Mouse (Mus musculus) forebrain, embryonic 12.5 days (tissue): ENCODE measurements around the gene Dscam. TPM values are rescaled to one million over a fixed set of nuclear protein-coding genes. Genes with fewer than 3 reads are reported as not detected.
A peak's percentile ranks its signal among the peaks of the same experiment; 100 is the strongest.

ENCODE experiments used
- ATAC-seq: fragments of 200-750 bp; cut with Nextera tagmentation; 2 replicates; pipeline ENCODE4 v1.8.0; 2017; ENCODE audit warnings: moderate TSS enrichment; ENCODE audit not compliant: low FRiP score
- H3K27ac ChIP-seq: fragments of 300-500 bp; sonication (generic); 2 replicates; pipeline ENCODE4 v1.5.1; 2016; ENCODE audit warnings: mild to moderate bottlenecking
- H3K27me3 ChIP-seq: fragments of 300-500 bp; sonication (generic); 2 replicates; pipeline ENCODE4 v1.6.1; 2016; ENCODE audit warnings: mild to moderate bottlenecking
- H3K36me3 ChIP-seq: fragments of 300-500 bp; sonication (generic); replicated peaks from 2 replicates; pipeline ENCODE4 v1.6.1; 2016; ENCODE audit warnings: mild to moderate bottlenecking
- H3K4me1 ChIP-seq: fragments of 300-500 bp; sonication (generic); 2 replicates; pipeline ENCODE4 v1.6.1; 2016
- H3K4me2 ChIP-seq: fragments of 300-500 bp; sonication (generic); 2 replicates; pipeline ENCODE4 v1.6.1; 2016; ENCODE audit warnings: mild to moderate bottlenecking, moderate library complexity
- H3K4me3 ChIP-seq: fragments of 300-500 bp; sonication (generic); replicated peaks from 2 replicates; pipeline ENCODE4 v1.5.1; 2016; ENCODE audit warnings: mild to moderate bottlenecking
- H3K9ac ChIP-seq: fragments of 300-500 bp; sonication (generic); 2 replicates; pipeline ENCODE4 v1.6.1; 2016; ENCODE audit warnings: mild to moderate bottlenecking
- H3K9me3 ChIP-seq: fragments of 300-500 bp; sonication (generic); 2 replicates; pipeline ENCODE4 v1.6.1; 2016
- WGBS: fragments of 180-500 bp; shearing (Covaris S2); methylation state at CpG from one replicate; pipeline ENCODE4 v1.1.7; 2016; 5-methylcytosine and 5-hydroxymethylcytosine counted together
- polyA plus RNA-seq: library from polyadenylated mRNA; unstranded; fragments of >200 nt; fragmentation: Nextera tagmentation; extraction: Ambion mirVana; gene quantifications from 2 replicates; pipeline ENCODE4 v1.2.1, GENCODE M21; 2016

The Dscam gene
- polyA plus RNA-seq = 2.3 and 2.6 TPM in 2 replicates

DNA sequence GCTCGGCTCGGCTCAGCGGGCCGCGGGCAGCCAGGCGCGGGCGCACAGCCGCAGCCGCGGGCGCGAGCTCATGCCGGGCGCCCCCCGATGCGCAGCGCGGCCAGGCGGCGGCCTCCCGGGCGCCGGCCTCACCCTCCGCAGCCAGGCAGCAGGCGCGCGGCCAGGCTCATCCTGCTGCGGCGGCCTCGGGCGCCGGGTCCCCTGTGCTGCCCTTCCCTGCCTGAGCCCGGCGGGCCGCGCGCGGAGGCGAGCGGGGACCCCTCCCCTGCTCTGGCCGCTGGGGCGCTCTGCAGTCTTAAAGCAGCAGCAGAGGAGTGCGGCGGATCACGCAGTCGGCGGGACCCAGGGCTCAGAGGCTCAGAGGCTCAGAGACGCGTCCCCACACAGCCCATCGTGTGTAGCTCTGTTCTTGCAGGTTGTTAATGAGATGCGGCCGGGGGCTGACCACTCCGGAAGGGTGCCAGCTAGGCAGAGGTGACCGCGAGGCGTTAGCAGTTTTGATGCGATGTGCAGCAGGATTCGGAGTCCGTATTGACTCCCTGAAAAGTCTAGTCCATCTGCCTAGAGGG is at the start of gene Dscam:
Gene Dscam (minus strand): TSS at position 240 of the 569 bp plus-strand sequence.
- Histone ChIP-seq H3K4me2 (peak within 1 kb of the TSS; percentile 92), H3K27me3 (peaks cover 62% of the 10 kb centered on the region), H3K9ac (peak within 1 kb of the TSS; percentile 68), H3K4me3 (peak within 1 kb of the TSS; percentile 62), H3K27ac (peak within 1 kb of the TSS; percentile 63), H3K9me3 (no peaks in the 10 kb centered on the region), H3K36me3 (no peaks in the 10 kb centered on the region), H3K4me1 (peaks cover 17% of the 10 kb centered on the region)
- peak; percentile 69 for ATAC-seq
- 0% methylated on average over 40 of the region's 60 CpGs for WGBS

DNA sequence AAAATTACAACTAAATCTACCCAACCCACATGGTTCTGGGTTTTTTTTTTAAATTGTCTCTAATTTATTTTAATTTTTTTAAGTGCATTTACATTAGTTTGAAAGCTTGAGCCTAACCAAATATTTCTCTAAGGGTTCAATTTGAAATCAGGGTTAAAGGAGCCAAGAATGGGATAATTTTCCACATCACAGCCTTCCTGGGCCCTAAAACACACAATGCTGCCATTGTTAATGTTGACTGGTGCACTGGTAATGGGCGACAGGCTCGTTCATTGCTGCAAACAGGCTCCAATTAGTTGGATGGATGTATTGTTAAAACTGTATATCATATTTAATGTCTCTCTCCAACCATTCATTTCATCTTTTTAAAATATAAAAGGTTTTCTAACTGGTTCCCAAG is 48.8 kb upstream of the Dscam start:
- 31% methylated on average over 2 of the region's 2 CpGs for WGBS
- no peak overlapping the region for H3K9ac ChIP-seq
- H3K9me3 ChIP-seq = 0 out of 2 replicates have a peak, but pooled peaks cover 2% of the 10 kb centered on the region
- H3K36me3 ChIP-seq = no peaks in the 10 kb centered on the region
- no peak overlapping the region for H3K4me2 ChIP-seq
- H3K4me1 ChIP-seq = no peaks in the 10 kb centered on the region
- H3K27me3 ChIP-seq = no peaks in the 10 kb centered on the region
- H3K27ac ChIP-seq = no peak overlapping the region
- no peak for ATAC-seq
- no peak overlapping the region for H3K4me3 ChIP-seq

DNA sequence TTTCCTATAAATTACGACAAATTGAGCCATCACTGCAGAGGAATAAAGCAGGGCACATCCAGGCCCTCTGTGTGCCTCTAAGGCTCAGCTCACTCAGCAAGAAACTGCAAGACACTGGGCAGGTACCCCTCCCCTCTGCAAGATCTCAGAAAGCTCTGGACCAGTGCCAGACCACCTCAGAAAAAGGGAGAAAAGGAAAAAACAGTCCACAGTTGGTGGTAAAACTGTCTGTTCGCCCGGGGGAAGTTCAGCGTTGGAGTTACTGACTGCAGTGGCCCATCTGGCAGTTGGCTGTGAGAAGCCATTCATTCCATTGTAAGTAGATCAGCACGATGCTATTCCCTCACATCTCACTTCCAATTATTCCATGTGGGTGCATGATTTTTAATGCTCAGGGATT is 39.4 kb upstream of the Dscam start:
- Histone ChIP-seq H3K27me3 (no peaks in the 10 kb centered on the region), H3K9ac (no peak overlapping the region), H3K4me3 (no peak overlapping the region), H3K4me1 (peaks cover 5% of the 10 kb centered on the region; the same call in 1 of the 2 replicates), H3K4me2 (no peak overlapping the region), H3K27ac (no peak overlapping the region), H3K36me3 (no peaks in the 10 kb centered on the region), H3K9me3 (no peaks in the 10 kb centered on the region)
- 40% methylated on average over 5 of the region's 5 CpGs for WGBS
- ATAC-seq = no peak

DNA sequence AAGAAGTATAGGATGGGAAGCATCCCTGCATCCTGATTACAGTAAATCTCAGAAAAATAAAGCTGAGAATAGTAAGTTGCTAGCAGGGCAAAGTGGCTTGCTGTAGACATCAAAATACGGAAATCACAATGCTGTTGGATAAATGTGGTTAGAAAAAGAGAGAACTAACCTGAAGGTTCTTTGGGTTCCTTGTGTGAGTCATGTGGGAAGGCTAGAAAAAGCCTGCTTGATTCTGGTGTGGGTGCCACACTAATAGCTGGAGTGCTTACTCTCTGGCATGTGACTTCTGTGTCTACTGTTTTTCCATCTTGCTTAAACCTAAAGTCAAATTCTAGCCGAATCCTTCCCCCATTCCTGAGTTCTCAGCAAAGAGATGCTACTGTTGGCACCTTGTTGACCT is 37.7 kb upstream of the Dscam start:
- no peaks in the 10 kb centered on the region for H3K27me3 ChIP-seq
- WGBS = 82% methylated on average over 2 of the region's 2 CpGs
- ATAC-seq = no peak
- H3K4me1 ChIP-seq = peaks cover 5% of the 10 kb centered on the region; the same call in 1 of the 2 replicates
- H3K9me3 ChIP-seq = no peaks in the 10 kb centered on the region
- no peak overlapping the region for H3K9ac ChIP-seq
- H3K27ac ChIP-seq = no peak overlapping the region
- H3K4me2 ChIP-seq = no peak overlapping the region
- no peak overlapping the region for H3K4me3 ChIP-seq
- H3K36me3 ChIP-seq = no peaks in the 10 kb centered on the region

DNA sequence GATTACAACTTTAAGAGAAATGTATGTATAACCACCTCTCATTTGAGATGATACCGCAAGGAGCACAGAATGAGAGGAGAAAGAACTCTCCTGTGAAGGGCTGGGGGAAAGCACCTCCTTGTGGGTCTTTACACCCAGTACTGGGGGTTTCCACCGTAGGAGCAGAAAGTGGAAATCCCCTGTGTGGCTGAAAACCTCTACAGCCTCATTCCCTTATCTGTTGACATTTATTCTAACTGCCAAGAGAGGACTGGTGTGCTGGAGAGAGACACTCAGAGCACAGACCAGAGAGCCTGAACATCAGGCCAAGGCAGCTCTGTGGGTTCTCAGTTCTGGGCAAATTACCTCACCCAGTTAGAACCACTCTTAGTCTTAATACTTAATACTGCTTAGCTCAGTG is 33.5 kb upstream of the Dscam start:
- H3K4me2 ChIP-seq = no peak overlapping the region
- no peaks in the 10 kb centered on the region for H3K27me3 ChIP-seq
- no peak for ATAC-seq
- H3K9ac ChIP-seq = no peak overlapping the region
- H3K4me1 ChIP-seq = no peaks in the 10 kb centered on the region
- 92% methylated on average over 2 of the region's 2 CpGs for WGBS
- H3K36me3 ChIP-seq = no peaks in the 10 kb centered on the region
- no peaks in the 10 kb centered on the region for H3K9me3 ChIP-seq
- H3K4me3 ChIP-seq = no peak overlapping the region
- no peak overlapping the region for H3K27ac ChIP-seq

DNA sequence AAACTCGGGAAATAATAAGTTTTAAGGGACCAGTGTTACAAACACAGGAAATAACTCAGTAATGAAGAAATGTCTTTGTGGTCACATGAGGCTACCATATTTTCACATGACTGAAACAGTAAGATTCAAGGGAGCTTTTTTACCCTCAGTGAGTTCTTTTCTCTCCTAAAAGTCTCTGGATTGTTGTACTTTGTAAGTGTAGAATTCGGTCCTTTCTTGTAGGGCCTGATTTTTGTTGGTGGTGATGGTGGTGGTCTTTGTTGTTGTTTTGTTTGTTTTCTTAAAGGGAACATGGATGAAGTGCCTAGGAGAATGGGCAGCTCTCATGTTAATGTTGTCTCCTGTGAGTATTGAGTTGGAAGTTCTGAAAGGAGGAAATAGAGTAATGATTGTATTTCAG is 33.0 kb upstream of the Dscam start:
- Histone ChIP-seq H3K9ac (no peak overlapping the region), H3K9me3 (no peaks in the 10 kb centered on the region), H3K4me1 (no peaks in the 10 kb centered on the region), H3K36me3 (no peaks in the 10 kb centered on the region), H3K27me3 (no peaks in the 10 kb centered on the region), H3K4me2 (no peak overlapping the region), H3K4me3 (no peak overlapping the region), H3K27ac (no peak overlapping the region)
- no peak for ATAC-seq
- 89% methylated on average over 2 of the region's 2 CpGs for WGBS

DNA sequence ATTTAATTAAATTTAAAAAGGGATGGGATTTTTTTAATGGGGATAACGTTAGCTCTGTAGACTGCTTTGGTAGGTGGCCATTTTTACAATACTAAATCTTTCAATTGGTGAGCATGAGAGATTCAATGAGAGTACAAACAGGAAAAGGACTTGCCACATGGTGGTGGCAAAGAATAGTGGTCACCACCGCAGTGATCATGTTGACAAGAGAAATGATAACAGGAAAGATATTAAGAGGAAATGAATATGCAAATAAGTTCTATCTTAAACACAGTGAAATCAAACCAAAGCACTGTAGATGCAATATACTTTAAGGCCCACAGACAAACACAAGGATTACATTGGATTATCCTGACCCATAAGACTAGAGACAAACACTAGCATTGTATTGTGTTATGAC is 24.1 kb upstream of the Dscam start:
- H3K4me3 ChIP-seq = no peak overlapping the region
- 66% methylated on average over 2 of the region's 2 CpGs for WGBS

DNA sequence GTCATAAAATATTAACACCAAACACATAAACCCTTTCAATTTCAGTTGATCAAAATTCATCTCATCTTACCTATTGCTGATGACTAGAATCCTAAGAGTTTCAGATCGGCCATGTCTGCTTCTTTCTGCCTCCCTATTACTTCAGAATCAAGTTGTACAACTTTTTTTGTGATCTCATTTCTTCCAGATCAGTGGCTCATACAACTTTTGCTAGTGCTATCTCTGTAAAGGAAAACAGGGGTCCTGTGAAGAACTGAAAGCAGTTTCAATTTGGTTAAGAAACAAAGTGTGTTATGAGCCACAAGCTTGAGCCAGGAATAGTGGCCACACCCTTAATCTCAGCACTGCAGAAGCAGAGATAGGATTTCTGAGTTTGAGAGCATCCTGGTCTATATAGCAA is 23.6 kb upstream of the Dscam start:
- Histone ChIP-seq H3K27ac (no peak overlapping the region), H3K9me3 (no peaks in the 10 kb centered on the region), H3K9ac (no peak overlapping the region), H3K27me3 (no peaks in the 10 kb centered on the region), H3K4me2 (no peak overlapping the region), H3K36me3 (no peaks in the 10 kb centered on the region), H3K4me1 (no peaks in the 10 kb centered on the region), H3K4me3 (no peak overlapping the region)
- no peak for ATAC-seq
- 80% methylated on average over 1 of the region's 1 CpGs for WGBS

More for the DNA sequence above, 24.1 kb upstream of the Dscam start:
- no peaks in the 10 kb centered on the region for H3K36me3 ChIP-seq
- H3K9me3 ChIP-seq = no peaks in the 10 kb centered on the region
- no peak overlapping the region for H3K27ac ChIP-seq
- H3K9ac ChIP-seq = no peak overlapping the region
- no peak for ATAC-seq
- no peaks in the 10 kb centered on the region for H3K27me3 ChIP-seq
- no peak overlapping the region for H3K4me2 ChIP-seq
- H3K4me1 ChIP-seq = no peaks in the 10 kb centered on the region

DNA sequence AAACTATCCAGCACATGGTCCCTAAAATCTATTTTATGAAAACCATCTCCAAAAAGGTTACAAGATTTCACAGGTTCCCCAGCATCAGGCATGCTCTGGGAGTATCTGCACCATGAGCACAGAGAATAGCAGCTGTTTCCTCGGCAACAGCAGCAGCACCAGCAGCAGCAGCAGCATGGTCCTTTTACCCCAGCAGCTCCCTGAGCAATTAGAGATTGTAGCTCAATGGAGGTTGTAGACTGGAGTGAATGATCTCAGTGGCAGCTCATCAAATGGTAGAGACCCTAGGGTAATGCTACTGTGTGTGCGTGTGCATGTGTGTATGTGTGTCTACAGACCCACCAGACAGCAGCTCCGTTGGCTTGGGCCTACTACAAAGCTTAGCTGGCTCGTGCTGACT is 21.7 kb upstream of the Dscam start:
- Histone ChIP-seq H3K9me3 (no peaks in the 10 kb centered on the region), H3K9ac (no peak overlapping the region), H3K36me3 (no peaks in the 10 kb centered on the region), H3K4me2 (no peak overlapping the region), H3K27ac (no peak overlapping the region), H3K27me3 (no peaks in the 10 kb centered on the region), H3K4me1 (no peaks in the 10 kb centered on the region), H3K4me3 (no peak overlapping the region)
- 59% methylated on average over 4 of the region's 4 CpGs for WGBS
- ATAC-seq = peak; percentile 39; the same call in 1 of the 2 replicates

DNA sequence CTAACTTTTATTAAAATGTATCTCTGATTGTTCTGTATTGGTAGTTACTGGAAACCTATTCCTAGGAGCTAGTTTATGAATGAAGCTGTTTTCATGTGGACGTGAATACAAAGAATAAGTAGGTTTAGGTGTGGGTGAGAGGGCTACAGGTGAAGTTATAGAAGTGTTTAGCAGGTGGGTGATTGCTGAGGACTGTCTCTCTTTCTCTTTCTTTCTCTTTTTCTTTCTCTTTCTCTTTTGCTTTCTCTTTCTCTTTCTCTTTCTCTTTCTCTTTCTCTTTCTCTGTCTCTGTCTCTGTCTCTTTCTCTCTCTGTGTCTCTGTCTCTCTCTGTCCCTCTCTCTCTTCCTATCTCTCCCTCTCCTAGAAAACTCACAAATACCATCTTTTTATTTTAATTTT is 20.1 kb upstream of the Dscam start:
- 81% methylated on average over 1 of the region's 1 CpGs for WGBS
- no peak overlapping the region for H3K27ac ChIP-seq
- H3K9me3 ChIP-seq = no peaks in the 10 kb centered on the region
- no peak overlapping the region for H3K4me2 ChIP-seq
- no peaks in the 10 kb centered on the region for H3K4me1 ChIP-seq
- H3K27me3 ChIP-seq = no peaks in the 10 kb centered on the region
- H3K4me3 ChIP-seq = no peak overlapping the region
- ATAC-seq = no peak
- H3K36me3 ChIP-seq = no peaks in the 10 kb centered on the region
- no peak overlapping the region for H3K9ac ChIP-seq

DNA sequence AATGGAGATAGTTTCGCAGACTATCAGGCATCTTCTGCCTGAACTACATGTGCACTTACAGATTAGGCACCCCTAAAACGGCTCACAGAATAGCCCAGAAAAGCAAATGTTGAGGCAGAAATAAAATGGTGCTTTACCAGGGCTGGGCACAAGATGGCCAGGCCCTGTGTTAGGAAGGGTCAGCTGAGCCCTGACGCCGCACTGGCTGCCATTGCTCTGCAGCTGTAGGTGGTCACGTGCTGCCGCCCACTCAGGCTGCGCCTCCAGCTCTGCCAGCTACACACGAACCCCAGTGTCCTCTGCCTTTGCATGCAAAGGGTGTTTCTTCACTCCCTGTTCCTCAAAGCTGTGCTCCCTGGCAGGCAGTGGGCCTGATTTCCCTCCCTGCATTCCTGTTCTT is 948 bp upstream of the Dscam start:
- Histone ChIP-seq H3K27me3 (peaks cover 62% of the 10 kb centered on the region), H3K27ac (no peak overlapping the region), H3K4me1 (peaks cover 13% of the 10 kb centered on the region), H3K4me3 (no peak overlapping the region), H3K9me3 (no peaks in the 10 kb centered on the region), H3K4me2 (no peak overlapping the region), H3K36me3 (no peaks in the 10 kb centered on the region), H3K9ac (no peak overlapping the region)
- no peak for ATAC-seq
- 49% methylated on average over 8 of the region's 8 CpGs for WGBS

DNA sequence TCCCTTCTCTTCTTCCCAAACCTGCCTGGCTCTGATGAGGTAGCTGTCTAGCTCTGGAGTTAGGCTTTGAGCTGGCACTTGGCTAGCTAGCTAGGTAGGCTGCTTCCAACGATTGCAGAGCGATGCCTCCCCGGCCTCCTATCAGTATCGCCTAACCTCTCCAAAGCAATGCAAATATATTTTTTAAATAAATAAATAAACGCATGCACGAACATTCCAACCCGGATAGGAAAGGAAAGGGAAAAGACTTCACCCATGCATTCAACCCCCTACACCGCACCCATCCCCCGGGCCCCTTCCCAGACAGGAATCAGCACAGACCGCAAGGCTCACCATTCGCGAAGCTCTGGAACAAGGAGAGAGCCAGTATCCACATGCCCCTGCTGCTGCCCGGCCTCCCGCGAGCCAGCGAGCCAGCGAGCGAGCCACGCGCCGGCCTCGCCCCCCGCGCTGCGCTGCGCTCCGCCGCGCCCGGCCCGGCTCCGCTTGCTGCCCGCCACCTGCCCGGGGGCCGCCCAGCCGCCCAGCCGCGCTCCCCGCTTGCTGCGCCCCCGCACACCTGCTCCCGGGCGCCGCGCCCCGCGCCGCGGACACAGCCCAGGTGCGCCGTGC is 545 bp downstream of the Dscam start:
- ATAC-seq = peak; percentile 13
- Histone ChIP-seq H3K4me3 (peak overlapping the region; percentile 62), H3K9me3 (no peaks in the 10 kb centered on the region), H3K4me1 (peaks cover 22% of the 10 kb centered on the region), H3K9ac (peak overlapping the region; percentile 68), H3K36me3 (no peaks in the 10 kb centered on the region), H3K27me3 (peaks cover 64% of the 10 kb centered on the region), H3K27ac (peak overlapping the region; percentile 63), H3K4me2 (peak overlapping the region; percentile 92)
- under 1% methylated on average over 48 of the region's 51 CpGs for WGBS

DNA sequence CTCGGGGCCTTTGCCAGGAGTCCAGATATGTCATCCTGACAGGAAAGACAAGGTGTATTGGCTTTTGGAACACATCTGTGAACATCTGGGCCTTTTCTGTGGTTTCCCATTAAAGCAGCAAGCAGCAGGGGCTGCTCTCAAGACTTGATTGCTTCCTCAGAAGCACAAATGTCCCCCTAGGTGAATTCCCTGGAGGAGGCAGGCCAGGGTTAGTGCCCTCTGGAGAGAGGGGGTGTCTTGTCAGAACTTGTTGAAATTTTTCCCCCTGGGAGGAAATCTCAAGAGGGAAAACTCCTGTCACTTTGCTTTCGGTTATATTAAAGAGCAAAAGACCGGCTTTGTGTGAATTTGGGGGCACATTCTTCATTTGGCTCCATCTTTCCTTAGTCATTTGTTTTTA is 1.9 kb downstream of the Dscam start:
- Histone ChIP-seq H3K9ac (no peak overlapping the region), H3K27ac (no peak overlapping the region), H3K4me3 (0 out of 2 replicates have a peak overlapping the region, but pooled peaks have one; percentile 62), H3K36me3 (no peaks in the 10 kb centered on the region), H3K4me2 (0 out of 2 replicates have a peak overlapping the region, but pooled peaks have one; percentile 92), H3K4me1 (peaks cover 25% of the 10 kb centered on the region), H3K9me3 (no peaks in the 10 kb centered on the region), H3K27me3 (peaks cover 64% of the 10 kb centered on the region)
- WGBS = 54% methylated on average over 3 of the region's 3 CpGs
- ATAC-seq = no peak
